Mouse (Mus musculus) brain, adult 10 weeks (tissue): ENCODE measurements around the gene Mnd1. TPM values are rescaled to one million over a fixed set of nuclear protein-coding genes. Genes with fewer than 3 reads are reported as not detected.

Experiments
- polyA plus RNA-seq: library from polyadenylated mRNA; stranded (reverse); fragments of 350-450 nt; fragmentation: Illumina TruSeq; extraction: RNeasy Lipid Tissue Mini Kit (QIAGEN cat#74804); gene quantifications from one replicate; pipeline ENCODE4 v1.2.3, GENCODE M21; 2015; ENCODE audit warnings: low read depth, low replicate concordance

Mnd1 gene
- polyA plus RNA-seq = 1.9 TPM

GRCm38 (mm10) chr3:84155558-84156006 lies at the start of gene Mnd1:
Gene Mnd1, minus strand, starts transcription at chr3:84155786.

GRCm38 (mm10) chr3:84173581-84174154 lies 18.1 kb upstream of the Mnd1 start, which contains the start of gene Gm6525:
Gene Gm6525, plus strand, starts transcription at chr3:84174104.

DNA sequence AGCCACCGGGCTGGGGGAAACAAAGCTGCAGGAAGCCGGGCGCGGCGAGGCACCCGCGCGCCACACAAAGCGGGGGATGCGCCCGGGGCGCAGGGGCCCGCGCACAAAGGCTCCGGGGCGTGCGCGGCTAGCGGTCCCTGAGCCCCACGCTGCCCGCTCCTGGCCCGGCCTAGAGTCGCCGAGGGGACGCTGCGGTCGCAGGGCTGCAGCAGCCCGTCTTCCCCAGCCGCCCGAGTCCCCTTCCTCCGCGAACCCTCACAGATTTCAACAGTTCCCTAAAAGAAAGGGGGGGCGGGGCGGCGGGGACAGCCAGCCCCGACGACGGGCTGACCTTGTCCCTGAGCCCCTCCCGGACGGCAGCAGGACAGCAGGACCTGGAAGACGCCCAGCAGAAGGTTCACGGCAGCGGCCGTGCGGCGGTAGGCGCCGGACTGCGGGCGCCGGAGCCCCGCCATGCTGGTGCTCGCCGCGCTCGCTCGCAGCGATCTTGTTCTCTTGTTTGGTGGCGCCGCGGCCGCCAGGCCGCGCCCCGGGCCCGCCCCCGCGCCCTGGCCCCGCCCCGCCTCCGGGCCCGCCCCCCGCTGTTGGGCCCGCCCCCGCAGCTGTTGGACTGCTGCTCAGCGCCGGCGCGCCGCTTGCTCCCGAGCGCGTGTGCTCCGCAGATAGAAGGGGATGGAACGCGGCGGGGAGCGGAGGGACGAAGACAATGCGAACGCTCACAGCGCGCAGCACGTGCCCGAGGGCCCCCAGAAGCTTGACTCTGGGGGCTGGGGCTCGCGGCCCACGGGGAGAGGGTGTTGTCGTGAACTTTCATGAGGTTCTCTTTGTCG lies 115.7 kb downstream of the Mnd1 start, which contains the start of gene Tmem131l:
Tmem131l (minus strand) TSS at position 530 of the 830 bp plus-strand sequence.

Other genes with a start within 250 kb of the Mnd1 start
- 9.6 TPM for gene Tmem131l, start 115.6 kb downstream of the Mnd1 start, polyA plus RNA-seq
- not detected for gene Gm6525, start 18.3 kb upstream of the Mnd1 start, polyA plus RNA-seq
- 98.5 TPM for gene Trim2, start 151.1 kb upstream of the Mnd1 start, polyA plus RNA-seq